Mouse (Mus musculus) limb, embryonic 13.5 days (tissue): ENCODE measurements around the gene Tcaim. TPM values are rescaled to one million over a fixed set of nuclear protein-coding genes. Genes with fewer than 3 reads are reported as not detected.
A peak's percentile ranks its signal among the peaks of the same experiment; 100 is the strongest.

Experiments used
- ATAC-seq: fragments of 200-750 bp; cut with Nextera tagmentation; 2 replicates; pipeline ENCODE4 v1.8.0; 2017; ENCODE audit warnings: low read depth, moderate number of reproducible peaks, moderate TSS enrichment; ENCODE audit not compliant: low FRiP score
- H3K27ac ChIP-seq: fragments of 300-500 bp; sonication (generic); 2 replicates; pipeline ENCODE4 v1.5.1; 2015; ENCODE audit warnings: inconsistent platforms, mild to moderate bottlenecking, moderate library complexity
- H3K27me3 ChIP-seq: fragments of 300-500 bp; sonication (generic); 2 replicates; pipeline ENCODE4 v1.6.1; 2015; ENCODE audit warnings: mild to moderate bottlenecking, inconsistent platforms
- H3K36me3 ChIP-seq: fragments of 300-500 bp; sonication (generic); 2 replicates; pipeline ENCODE4 v1.6.1; 2015; ENCODE audit warnings: inconsistent platforms, mild to moderate bottlenecking, moderate library complexity
- H3K4me1 ChIP-seq: fragments of 300-500 bp; sonication (generic); 2 replicates; pipeline ENCODE4 v1.6.1; 2015; ENCODE audit warnings: inconsistent platforms
- H3K4me2 ChIP-seq: fragments of 300-500 bp; sonication (generic); replicated peaks from 2 replicates; pipeline ENCODE4 v1.6.1; 2015; ENCODE audit warnings: inconsistent platforms, mild to moderate bottlenecking, moderate library complexity
- H3K4me3 ChIP-seq: fragments of 300-500 bp; sonication (generic); 2 replicates; pipeline ENCODE4 v1.5.1; 2015; ENCODE audit warnings: moderate library complexity, mild to moderate bottlenecking, inconsistent platforms
- H3K9ac ChIP-seq: fragments of 300-500 bp; sonication (generic); 2 replicates; pipeline ENCODE4 v1.6.1; 2015; ENCODE audit warnings: mild to moderate bottlenecking, inconsistent platforms
- H3K9me3 ChIP-seq: fragments of 300-500 bp; sonication (generic); 2 replicates; pipeline ENCODE4 v1.6.1; 2016; ENCODE audit warnings: inconsistent platforms
- WGBS: fragments of 180-500 bp; shearing (Covaris S2); methylation state at CpG from one replicate; pipeline ENCODE4 v1.1.7; 2015; 5-methylcytosine and 5-hydroxymethylcytosine counted together
- polyA plus RNA-seq: library from polyadenylated mRNA; unstranded; fragments of >200 nt; fragmentation: Nextera tagmentation; extraction: Ambion mirVana; gene quantifications from 2 replicates; pipeline ENCODE4 v1.2.1, GENCODE M21; 2015

Gene Tcaim
- polyA plus RNA-seq, result 8.4 TPM in 2 replicates

DNA sequence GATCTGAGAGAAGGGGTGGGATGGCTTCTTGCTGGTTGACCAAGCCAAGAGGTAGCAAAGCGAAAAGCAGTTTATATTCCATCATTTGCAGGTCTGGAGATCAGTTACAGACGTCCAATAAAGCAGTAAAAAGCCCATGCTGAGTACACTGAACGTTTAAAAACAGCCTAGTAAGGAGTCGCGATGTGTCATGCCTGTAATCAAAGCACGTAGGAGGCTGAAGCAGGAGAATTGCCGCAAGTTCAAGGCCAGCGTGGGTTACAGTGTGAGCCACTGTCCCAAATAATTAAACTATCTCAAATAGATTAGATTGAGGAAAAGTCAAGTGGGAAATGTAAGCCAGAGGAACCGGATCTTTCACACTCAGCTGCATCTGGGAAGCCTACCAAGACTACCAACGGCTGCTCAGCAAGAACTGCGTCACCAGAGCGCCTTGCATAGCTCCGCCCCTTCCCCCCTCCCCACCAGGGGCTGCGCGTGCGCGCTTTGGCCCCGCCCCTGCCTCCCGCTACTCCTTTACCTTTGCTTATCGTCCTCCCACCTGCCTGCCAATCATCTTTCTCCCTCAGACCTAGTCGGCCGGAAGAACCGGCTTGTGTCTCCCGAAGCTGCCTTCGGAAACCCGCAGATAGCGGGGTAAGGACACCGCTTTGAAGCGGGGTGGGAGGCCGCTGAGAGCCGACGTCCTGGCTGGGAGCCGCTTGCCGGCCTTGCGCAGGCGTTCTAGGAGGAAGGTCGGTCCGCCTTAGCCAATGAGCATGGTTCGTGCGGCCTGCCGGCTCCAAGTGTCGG lies at the start of gene Tcaim:
Tcaim (plus strand) TSS at position 487 of the 792 bp plus-strand sequence.
- no peaks in the 10 kb centered on the region for H3K9me3 ChIP-seq
- H3K4me2 ChIP-seq, result peak within 1 kb of the TSS; percentile 91
- peak; percentile 99 for ATAC-seq
- peaks cover 10% of the 10 kb centered on the region for H3K4me1 ChIP-seq
- H3K4me3 ChIP-seq, result peak within 1 kb of the TSS; percentile 60
- no peaks in the 10 kb centered on the region for H3K27me3 ChIP-seq
- peak within 1 kb of the TSS; percentile 84 for H3K27ac ChIP-seq
- peaks cover 5% of the 10 kb centered on the region for H3K36me3 ChIP-seq
- 7% methylated on average over 42 of the region's 42 CpGs for WGBS
- peak within 1 kb of the TSS; percentile 77 for H3K9ac ChIP-seq

DNA sequence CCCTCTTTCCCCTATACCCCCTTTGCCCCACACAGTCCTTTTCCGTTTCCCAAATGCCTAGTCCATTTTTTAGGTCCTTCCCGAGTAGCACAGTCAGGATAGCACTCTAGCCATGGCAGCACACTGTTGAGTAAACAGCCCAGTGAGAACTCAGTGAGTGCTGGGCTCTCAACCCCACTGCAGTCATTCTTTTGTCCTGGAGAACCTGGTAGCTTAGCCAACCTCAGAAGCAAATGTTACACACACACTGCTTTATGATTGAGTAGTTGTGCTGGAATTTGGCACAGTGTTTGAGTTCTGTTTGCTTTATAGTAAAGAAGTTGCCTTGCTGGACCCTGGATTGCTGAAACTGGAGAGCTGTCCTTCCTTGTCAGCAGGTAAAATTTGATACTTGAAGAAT lies 47.7 kb upstream of the Tcaim start:
- Histone ChIP-seq H3K27ac (no peak overlapping the region), H3K27me3 (no peaks in the 10 kb centered on the region), H3K4me2 (no peak overlapping the region), H3K9me3 (no peaks in the 10 kb centered on the region), H3K9ac (no peak overlapping the region), H3K4me3 (no peak overlapping the region), H3K4me1 (no peaks in the 10 kb centered on the region), H3K36me3 (no peaks in the 10 kb centered on the region)
- no peak for ATAC-seq
- 59% methylated on average over 2 of the region's 2 CpGs for WGBS

GRCm38 (mm10) chr9:122760111-122760510 lies 45.2 kb upstream of the Tcaim start:
- Histone ChIP-seq H3K4me2 (no peak overlapping the region), H3K27ac (no peak overlapping the region), H3K4me1 (no peaks in the 10 kb centered on the region), H3K9me3 (no peaks in the 10 kb centered on the region), H3K36me3 (no peaks in the 10 kb centered on the region), H3K9ac (no peak overlapping the region), H3K4me3 (no peak overlapping the region), H3K27me3 (no peaks in the 10 kb centered on the region)
- no peak for ATAC-seq

DNA sequence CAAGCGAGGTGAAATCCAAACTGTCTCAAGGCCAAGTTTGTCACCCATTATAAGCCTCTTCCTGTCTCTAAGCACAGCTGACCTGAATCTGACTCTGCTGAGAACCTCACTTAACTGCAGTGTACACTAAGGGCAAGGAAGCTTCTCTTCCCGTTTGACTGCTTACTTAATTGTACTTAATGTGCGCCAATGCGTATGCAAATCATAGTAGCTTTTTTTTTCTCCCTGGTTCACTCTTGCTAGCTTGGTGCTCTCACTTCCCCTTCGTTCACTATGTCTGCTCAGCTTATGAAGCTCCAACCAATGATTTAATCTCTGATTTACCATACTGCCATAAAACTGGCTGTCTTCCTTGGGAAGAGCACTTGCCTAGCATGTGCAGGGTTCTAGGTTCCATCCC lies 20.1 kb upstream of the Tcaim start:
- H3K4me2 ChIP-seq, result no peak overlapping the region
- 77% methylated on average over 5 of the region's 5 CpGs for WGBS
- no peaks in the 10 kb centered on the region for H3K9me3 ChIP-seq
- no peak overlapping the region for H3K9ac ChIP-seq
- no peak for ATAC-seq
- H3K36me3 ChIP-seq, result no peaks in the 10 kb centered on the region
- H3K4me1 ChIP-seq, result no peaks in the 10 kb centered on the region
- H3K27ac ChIP-seq, result no peak overlapping the region
- H3K27me3 ChIP-seq, result no peaks in the 10 kb centered on the region; the same call in 1 of the 2 replicates
- H3K4me3 ChIP-seq, result no peak overlapping the region

DNA sequence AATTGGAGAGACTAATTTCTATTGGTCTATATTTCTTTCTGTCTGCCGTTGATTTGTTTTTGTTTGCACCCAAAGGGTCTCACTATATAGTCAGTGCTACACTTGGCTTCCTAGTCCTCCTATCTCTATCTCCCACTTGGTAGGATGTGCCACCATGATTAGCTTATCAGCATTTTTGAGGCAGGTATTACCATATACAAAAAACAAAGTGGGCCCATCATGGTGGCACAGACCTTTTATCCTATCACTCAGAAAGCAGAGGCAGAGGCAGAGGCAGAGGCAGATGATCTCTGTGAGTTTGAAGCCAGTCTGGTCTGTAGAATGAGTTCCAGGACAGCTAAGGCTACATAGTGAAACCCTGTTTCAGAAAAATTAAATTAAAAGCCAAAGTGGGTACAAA lies 18.8 kb upstream of the Tcaim start:
- Histone ChIP-seq H3K4me3 (no peak overlapping the region), H3K4me2 (no peak overlapping the region), H3K27me3 (no peaks in the 10 kb centered on the region; the same call in 1 of the 2 replicates), H3K9me3 (no peaks in the 10 kb centered on the region), H3K4me1 (no peaks in the 10 kb centered on the region), H3K27ac (no peak overlapping the region), H3K36me3 (no peaks in the 10 kb centered on the region), H3K9ac (no peak overlapping the region)
- WGBS, result 93% methylated on average over 1 of the region's 1 CpGs
- no peak for ATAC-seq

GRCm38 (mm10) chr9:122805845-122806341 lies 554 bp downstream of the Tcaim start:
- peak overlapping the region; percentile 91 for H3K4me2 ChIP-seq
- peak overlapping the region; percentile 84; the same call in 1 of the 2 replicates for H3K27ac ChIP-seq
- peaks cover 5% of the 10 kb centered on the region for H3K36me3 ChIP-seq
- H3K4me1 ChIP-seq, result peaks cover 10% of the 10 kb centered on the region
- H3K9me3 ChIP-seq, result no peaks in the 10 kb centered on the region
- peak overlapping the region; percentile 77 for H3K9ac ChIP-seq
- no peak for ATAC-seq
- no peaks in the 10 kb centered on the region for H3K27me3 ChIP-seq
- 10% methylated on average over 10 of the region's 10 CpGs for WGBS
- H3K4me3 ChIP-seq, result peak overlapping the region; percentile 60

DNA sequence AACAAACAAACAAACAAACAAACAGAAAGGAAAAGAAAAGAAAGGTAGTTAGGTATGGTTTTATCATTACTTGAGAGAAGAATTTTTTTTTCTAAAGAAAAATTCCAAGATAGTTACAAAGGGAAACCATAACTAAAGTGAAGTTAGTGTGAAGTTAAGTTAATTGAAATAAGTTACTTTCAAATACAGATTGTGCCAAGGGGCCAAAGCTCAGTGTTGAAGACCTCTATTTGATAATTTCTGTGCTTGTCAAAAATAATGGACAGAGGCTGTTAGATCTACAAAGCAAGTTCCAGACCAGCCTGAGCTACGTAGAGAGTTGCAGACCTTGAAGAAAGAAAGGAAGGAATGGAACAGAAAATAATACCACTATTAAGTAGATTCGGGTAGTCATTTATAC lies 1.8 kb downstream of the Tcaim start:
- peaks cover 10% of the 10 kb centered on the region for H3K36me3 ChIP-seq
- H3K27me3 ChIP-seq, result no peaks in the 10 kb centered on the region
- H3K9ac ChIP-seq, result no peak overlapping the region
- H3K4me3 ChIP-seq, result no peak overlapping the region
- H3K4me1 ChIP-seq, result peaks cover 10% of the 10 kb centered on the region
- H3K9me3 ChIP-seq, result no peaks in the 10 kb centered on the region
- 88% methylated on average over 2 of the region's 2 CpGs for WGBS
- no peak overlapping the region for H3K4me2 ChIP-seq
- no peak overlapping the region for H3K27ac ChIP-seq
- ATAC-seq, result no peak

DNA sequence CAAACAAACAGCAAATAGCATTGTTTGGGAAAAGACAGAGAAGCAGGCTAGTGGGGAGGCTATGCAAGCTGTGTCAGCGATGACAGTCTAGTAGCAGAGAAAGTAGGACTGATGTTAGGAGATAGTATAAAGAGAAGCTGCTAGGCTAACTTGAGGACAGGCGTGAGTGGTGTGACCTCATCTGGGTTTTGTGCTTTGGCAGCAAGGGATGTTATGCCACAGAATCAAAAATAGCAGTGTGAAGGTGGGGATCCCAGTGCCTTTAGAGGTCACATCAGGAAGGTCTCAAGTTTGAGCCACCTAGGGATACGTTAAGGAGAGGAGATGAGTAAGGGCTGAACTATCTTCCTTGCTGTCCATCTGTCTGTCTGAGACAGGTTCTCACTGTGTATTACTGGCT lies 4.9 kb downstream of the Tcaim start:
- Histone ChIP-seq H3K4me1 (peaks cover 10% of the 10 kb centered on the region), H3K9me3 (no peaks in the 10 kb centered on the region), H3K36me3 (peaks cover 25% of the 10 kb centered on the region), H3K4me3 (no peak overlapping the region), H3K4me2 (no peak overlapping the region), H3K9ac (no peak overlapping the region), H3K27me3 (no peaks in the 10 kb centered on the region), H3K27ac (no peak overlapping the region)
- no peak for ATAC-seq
- WGBS, result 87% methylated on average over 3 of the region's 3 CpGs

DNA sequence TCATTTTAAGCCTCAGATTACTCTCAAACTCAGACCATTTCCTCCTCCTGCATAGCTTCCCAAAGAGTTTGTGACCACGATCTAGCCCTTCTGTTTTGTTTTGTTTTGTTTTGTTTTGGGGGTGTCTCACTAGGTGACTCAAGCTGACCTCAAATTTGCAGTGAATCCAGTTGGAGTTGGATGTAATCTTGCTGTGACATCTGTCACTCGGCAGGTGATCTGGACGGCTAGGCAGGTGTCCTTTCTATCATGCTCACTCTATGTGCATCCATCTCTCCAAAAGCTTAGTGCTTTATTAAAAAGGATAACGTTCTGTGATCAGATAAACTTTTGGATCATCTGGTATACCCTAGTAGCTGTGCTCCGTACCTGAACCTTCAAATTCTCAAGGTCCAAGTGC lies 7.0 kb downstream of the Tcaim start:
- H3K4me1 ChIP-seq, result no peaks in the 10 kb centered on the region
- H3K27ac ChIP-seq, result no peak overlapping the region
- no peak for ATAC-seq
- no peaks in the 10 kb centered on the region for H3K9me3 ChIP-seq
- H3K36me3 ChIP-seq, result peaks cover 29% of the 10 kb centered on the region
- H3K4me2 ChIP-seq, result no peak overlapping the region
- H3K9ac ChIP-seq, result no peak overlapping the region
- no peak overlapping the region for H3K4me3 ChIP-seq
- no peaks in the 10 kb centered on the region for H3K27me3 ChIP-seq
- 89% methylated on average over 5 of the region's 5 CpGs for WGBS

- Histone ChIP-seq H3K9me3 (no peaks in the 10 kb centered on the region), H3K4me1 (no peaks in the 10 kb centered on the region), H3K4me2 (no peak overlapping the region), H3K4me3 (no peak overlapping the region), H3K27me3 (no peaks in the 10 kb centered on the region), H3K9ac (no peak overlapping the region), H3K36me3 (peaks cover 24% of the 10 kb centered on the region), H3K27ac (no peak overlapping the region)
- 98% methylated on average over 2 of the region's 2 CpGs for WGBS
- ATAC-seq, result no peak
Observed at GRCm38 (mm10) chr9:122814775-122815174, 9.4 kb downstream of the Tcaim start.

DNA sequence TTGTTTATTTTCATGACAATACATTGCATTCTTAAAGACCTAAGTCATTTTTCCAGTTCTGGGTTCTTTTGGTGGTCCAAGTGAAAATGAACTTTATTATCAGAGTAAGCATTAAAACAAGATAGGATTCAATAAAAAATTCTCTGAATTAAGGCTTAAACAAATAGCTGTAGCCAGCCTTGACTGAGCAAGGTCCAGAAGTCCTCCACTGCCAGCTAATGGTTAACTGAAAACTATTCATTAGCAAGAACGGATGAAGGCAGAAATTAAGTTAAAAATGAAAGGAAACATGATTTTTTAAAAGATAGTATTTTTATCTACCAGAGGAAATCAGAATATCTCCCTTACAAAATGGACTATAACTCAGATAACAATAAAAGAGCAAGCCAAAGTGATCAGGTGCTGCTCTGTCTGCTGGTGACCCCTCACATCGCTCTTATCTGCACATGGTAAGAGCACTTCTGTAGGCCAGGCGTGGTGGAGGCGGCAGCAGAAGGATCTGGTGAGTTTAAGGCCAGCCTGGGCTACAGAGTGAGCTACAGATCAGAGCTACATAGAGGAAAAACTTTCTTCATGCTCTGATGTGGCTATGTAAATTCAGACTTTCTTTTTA lies 10.0 kb downstream of the Tcaim start:
- H3K36me3 ChIP-seq, result peaks cover 29% of the 10 kb centered on the region
- no peak for ATAC-seq
- 87% methylated on average over 4 of the region's 4 CpGs for WGBS
- H3K27me3 ChIP-seq, result no peaks in the 10 kb centered on the region
- no peak overlapping the region for H3K4me2 ChIP-seq
- H3K9ac ChIP-seq, result no peak overlapping the region
- H3K27ac ChIP-seq, result no peak overlapping the region
- H3K4me3 ChIP-seq, result no peak overlapping the region
- no peaks in the 10 kb centered on the region for H3K4me1 ChIP-seq
- H3K9me3 ChIP-seq, result no peaks in the 10 kb centered on the region

DNA sequence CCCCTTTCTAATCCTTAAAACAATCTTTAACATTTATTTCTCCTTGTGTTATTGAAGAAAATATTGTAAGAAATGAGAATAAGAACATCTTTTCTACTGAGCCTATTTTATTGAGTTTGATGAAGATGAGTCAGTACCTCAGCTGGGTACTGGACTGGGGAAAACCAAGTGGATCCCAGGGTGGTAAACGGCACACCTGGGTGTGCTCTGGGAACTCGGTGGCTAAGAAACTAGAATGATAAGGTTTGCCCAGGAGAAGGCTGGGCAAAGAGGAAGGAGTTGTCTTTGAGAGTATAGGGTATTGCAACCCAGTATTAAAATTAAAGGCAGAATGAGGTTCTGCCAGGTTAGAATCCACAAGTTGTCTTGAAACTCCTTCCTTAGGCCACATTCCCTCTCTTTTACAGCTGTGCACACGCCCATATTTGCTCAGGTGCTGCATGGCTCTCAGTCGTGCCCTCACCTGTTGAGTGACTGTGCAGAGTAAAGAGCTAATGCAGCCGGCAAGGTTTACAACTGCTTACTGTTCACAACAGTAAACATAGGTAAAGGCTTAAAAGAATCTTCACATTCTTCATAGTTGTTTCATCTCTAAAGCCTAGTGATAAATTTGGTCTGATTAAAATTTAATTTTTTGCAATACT lies 18.2 kb downstream of the Tcaim start:
- 84% methylated on average over 5 of the region's 5 CpGs for WGBS
- Histone ChIP-seq H3K27me3 (no peaks in the 10 kb centered on the region), H3K4me2 (no peak overlapping the region), H3K9ac (no peak overlapping the region), H3K36me3 (peaks cover 71% of the 10 kb centered on the region), H3K4me1 (no peaks in the 10 kb centered on the region), H3K4me3 (no peak overlapping the region), H3K27ac (no peak overlapping the region), H3K9me3 (no peaks in the 10 kb centered on the region)
- ATAC-seq, result no peak
